Mouse (Mus musculus): ENCODE results near the gene Bean1. TPM values are rescaled to one million over a fixed set of nuclear protein-coding genes. Genes with fewer than 3 reads are reported as not detected.

Bean1 gene
- total RNA-seq, 1 experiment = 0.09 TPM

DNA sequence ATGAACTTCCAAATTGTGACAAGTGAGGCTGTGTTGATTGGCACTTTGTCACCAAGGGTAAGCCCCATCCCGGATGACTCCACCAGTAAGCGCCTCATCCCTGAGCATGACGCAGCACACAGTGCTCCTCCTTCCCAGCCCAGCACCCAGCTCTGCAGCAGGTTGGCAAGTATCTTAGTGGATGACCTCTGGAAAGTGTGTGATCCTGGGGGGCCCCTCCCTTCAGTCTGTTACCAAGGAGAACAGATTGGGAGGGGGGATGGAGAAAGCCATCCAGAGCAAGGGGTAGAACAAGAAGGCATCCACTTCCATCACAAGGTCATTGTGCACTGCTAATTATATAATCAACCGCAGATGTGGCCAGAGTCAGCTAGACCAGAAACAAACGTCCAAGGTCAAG is 9.5 kb upstream of the Bean1 start:
- no peak overlapping the region for H3K27ac ChIP-seq (ENCODE audit: insufficient read depth, low read depth, low read length, poor library complexity, severe bottlenecking)
- TF ChIP-seq ZNF384 (IDR thresholded peaks at IDR 0.05; ENCODE audit: low read depth, low read length) (no peak), CHD2 (IDR thresholded peaks at IDR 0.05; ENCODE audit: low read depth, low read length) (no peak), HCFC1 (IDR thresholded peaks at IDR 0.05; ENCODE audit: borderline replicate concordance, insufficient read depth, low read length) (no peak), ZC3H11A (IDR thresholded peaks at IDR 0.05; ENCODE audit: borderline replicate concordance, low read depth, low read length) (no peak), MAFK (IDR thresholded peaks at IDR 0.05; ENCODE audit: insufficient read depth, low read depth, low read length) (no peak)
- no peaks in the 10 kb centered on the region for H3K4me1 ChIP-seq (ENCODE audit: control insufficient read depth in 2 of 2, insufficient read depth in 2 of 2, low read length in 2 of 2, poor library complexity in 1 of 2)
- H3K4me3 ChIP-seq (ENCODE audit: insufficient read depth in 1 of 2, low read depth in 1 of 2, low read length in 2 of 2, poor library complexity in 1 of 2, severe bottlenecking in 1 of 2) = no peak overlapping the region
- in situ Hi-C loops (cut with MboI; ENCODE audit: low sequenced_read_pairs in 2 of 2, unreplicated experiment in 2 of 2) = no loop called here
- H3K36me3 ChIP-seq (ENCODE audit: control insufficient read depth, insufficient read depth, low read length, poor library complexity, severe bottlenecking) = no peaks in the 10 kb centered on the region
- H3K9me3 ChIP-seq (ENCODE audit: control insufficient read depth, insufficient read depth, low read depth, low read length) = no peaks in the 10 kb centered on the region
- H3K9ac ChIP-seq (ENCODE audit: insufficient read depth, low read depth, low read length, poor library complexity, severe bottlenecking) = no peak overlapping the region
- DNase-seq (ENCODE audit: low read depth, low spot score) = no peak

DNA sequence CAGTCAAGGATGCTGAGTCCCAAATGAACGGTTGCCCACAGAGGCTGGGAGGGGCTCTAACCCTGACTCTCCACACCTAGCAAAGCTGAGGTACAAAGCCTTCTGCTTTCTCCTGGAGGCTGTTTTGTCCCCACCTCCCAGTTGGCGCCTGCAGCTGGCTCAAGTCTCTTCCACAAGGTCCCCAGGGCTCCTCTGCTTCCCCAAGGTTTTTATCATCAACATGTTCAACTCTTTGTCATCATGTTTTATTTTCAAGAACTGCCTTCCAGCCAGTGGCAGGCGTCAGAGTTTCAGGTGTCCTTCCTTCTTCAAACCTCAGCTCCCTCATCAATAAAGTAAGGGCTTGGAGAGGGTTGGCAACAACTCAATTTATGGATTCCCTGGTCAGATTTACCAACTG is 781 bp upstream of the Bean1 start:
- Histone ChIP-seq H3K9me3 (ENCODE audit: control insufficient read depth, insufficient read depth, low read depth, low read length) (no peaks in the 10 kb centered on the region), H3K4me1 (ENCODE audit: control insufficient read depth in 2 of 2, insufficient read depth in 2 of 2, low read length in 2 of 2, poor library complexity in 1 of 2) (0 out of 4 replicates have a peak, but pooled peaks cover 0 to 4% of the 10 kb centered on the region in 2 experiments), H3K4me3 (ENCODE audit: insufficient read depth in 1 of 2, low read depth in 1 of 2, low read length in 2 of 2, poor library complexity in 1 of 2, severe bottlenecking in 1 of 2) (no peak overlapping the region), H3K27ac (ENCODE audit: insufficient read depth, low read depth, low read length, poor library complexity, severe bottlenecking) (no peak overlapping the region), H3K36me3 (ENCODE audit: control insufficient read depth, insufficient read depth, low read length, poor library complexity, severe bottlenecking) (no peaks in the 10 kb centered on the region), H3K9ac (ENCODE audit: insufficient read depth, low read depth, low read length, poor library complexity, severe bottlenecking) (no peak overlapping the region)
- TF ChIP-seq ZC3H11A (IDR thresholded peaks at IDR 0.05; ENCODE audit: borderline replicate concordance, low read depth, low read length) (no peak), ZNF384 (IDR thresholded peaks at IDR 0.05; ENCODE audit: low read depth, low read length) (no peak)
- in situ Hi-C loops (cut with MboI; ENCODE audit: low sequenced_read_pairs in 2 of 2, unreplicated experiment in 2 of 2) = no loop called here
- no peak for DNase-seq (ENCODE audit: low read depth, low spot score)

- no peak for TF ChIP-seq HCFC1 (IDR thresholded peaks at IDR 0.05; ENCODE audit: borderline replicate concordance, insufficient read depth, low read length)
- no peak for TF ChIP-seq MAFK (IDR thresholded peaks at IDR 0.05; ENCODE audit: insufficient read depth, low read depth, low read length)
- TF ChIP-seq ZNF384 (IDR thresholded peaks at IDR 0.05; ENCODE audit: low read depth, low read length) = no peak
- no peak for TF ChIP-seq ZC3H11A (IDR thresholded peaks at IDR 0.05; ENCODE audit: borderline replicate concordance, low read depth, low read length)
- no peak for TF ChIP-seq CHD2 (IDR thresholded peaks at IDR 0.05; ENCODE audit: low read depth, low read length)
- Histone ChIP-seq H3K9me3 (ENCODE audit: control insufficient read depth, insufficient read depth, low read depth, low read length) (no peaks in the 10 kb centered on the region), H3K36me3 (ENCODE audit: control insufficient read depth, insufficient read depth, low read length, poor library complexity, severe bottlenecking) (no peaks in the 10 kb centered on the region), H3K27ac (ENCODE audit: insufficient read depth, low read depth, low read length, poor library complexity, severe bottlenecking) (no peak overlapping the region), H3K4me1 (ENCODE audit: control insufficient read depth in 2 of 2, insufficient read depth in 2 of 2, low read length in 2 of 2, poor library complexity in 1 of 2) (0 out of 4 replicates have a peak, but pooled peaks cover 0 to 4% of the 10 kb centered on the region in 2 experiments), H3K9ac (ENCODE audit: insufficient read depth, low read depth, low read length, poor library complexity, severe bottlenecking) (peak overlapping the region; percentile 65), H3K4me3 (ENCODE audit: insufficient read depth in 1 of 2, low read depth in 1 of 2, low read length in 2 of 2, poor library complexity in 1 of 2, severe bottlenecking in 1 of 2) (peak overlapping the region; percentile 68 to 70)
- DNase-seq (ENCODE audit: low read depth, low spot score) = no peak
- in situ Hi-C loops (cut with MboI; ENCODE audit: low sequenced_read_pairs in 2 of 2, unreplicated experiment in 2 of 2) = no loop called here
These were observed 893 bp downstream of the Bean1 start for GRCm38 (mm10) chr8:104171050-104171620.

DNA sequence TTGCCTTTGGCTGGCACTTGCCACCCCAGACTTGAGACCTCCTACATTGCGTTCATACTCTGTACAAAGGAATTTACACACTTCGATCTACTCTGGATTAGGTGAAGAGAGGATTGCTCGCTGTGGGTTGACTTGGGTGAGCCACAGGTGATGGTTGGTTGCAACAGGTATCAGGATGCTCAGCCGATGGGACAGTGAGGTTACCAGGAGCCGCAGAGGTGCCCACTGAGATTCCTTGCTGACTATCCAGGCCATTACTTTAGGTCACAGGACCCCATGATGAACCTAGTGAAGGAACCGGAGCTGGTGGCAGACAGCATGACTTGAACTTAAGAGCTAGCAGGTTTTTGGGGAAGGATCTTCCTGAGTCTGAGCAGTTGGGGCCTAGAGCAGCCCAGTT is 2.2 kb downstream of the Bean1 start:
- H3K36me3 ChIP-seq (ENCODE audit: control insufficient read depth, insufficient read depth, low read length, poor library complexity, severe bottlenecking) = no peaks in the 10 kb centered on the region
- H3K4me3 ChIP-seq (ENCODE audit: insufficient read depth in 1 of 2, low read depth in 1 of 2, low read length in 2 of 2, poor library complexity in 1 of 2, severe bottlenecking in 1 of 2) = no peak overlapping the region
- in situ Hi-C loops (cut with MboI; ENCODE audit: low sequenced_read_pairs in 2 of 2, unreplicated experiment in 2 of 2) = no loop called here
- no peak for TF ChIP-seq ZC3H11A (IDR thresholded peaks at IDR 0.05; ENCODE audit: borderline replicate concordance, low read depth, low read length)
- TF ChIP-seq HCFC1 (IDR thresholded peaks at IDR 0.05; ENCODE audit: borderline replicate concordance, insufficient read depth, low read length) = no peak
- no peak for TF ChIP-seq MAFK (IDR thresholded peaks at IDR 0.05; ENCODE audit: insufficient read depth, low read depth, low read length)
- no peak for TF ChIP-seq ZNF384 (IDR thresholded peaks at IDR 0.05; ENCODE audit: low read depth, low read length)
- no peak for TF ChIP-seq CHD2 (IDR thresholded peaks at IDR 0.05; ENCODE audit: low read depth, low read length)
- H3K27ac ChIP-seq (ENCODE audit: insufficient read depth, low read depth, low read length, poor library complexity, severe bottlenecking) = no peak overlapping the region
- no peak overlapping the region for H3K9ac ChIP-seq (ENCODE audit: insufficient read depth, low read depth, low read length, poor library complexity, severe bottlenecking)
- H3K9me3 ChIP-seq (ENCODE audit: control insufficient read depth, insufficient read depth, low read depth, low read length) = no peaks in the 10 kb centered on the region
- DNase-seq (ENCODE audit: low read depth, low spot score) = no peak
- 0 out of 4 replicates have a peak, but pooled peaks cover 0 to 4% of the 10 kb centered on the region in 2 experiments for H3K4me1 ChIP-seq (ENCODE audit: control insufficient read depth in 2 of 2, insufficient read depth in 2 of 2, low read length in 2 of 2, poor library complexity in 1 of 2)
